Mouse (Mus musculus) cerebellum, adult 18-20 months (tissue): ENCODE results near the gene Proca1.

ENCODE experiments used
- DNase-seq, 2 experiments: peaks; one replicate each; pipeline ENCODE4 v3.0.0; 2021

The Proca1 gene

GRCm38 (mm10) chr11:78166640-78167039 lies 26.6 kb upstream of the Proca1 start:
- DNase-seq = no peak

- no peak for DNase-seq
Measured at GRCm38 (mm10) chr11:78167257-78167959, 25.8 kb upstream of the Proca1 start.

- no peak for DNase-seq
Measured at GRCm38 (mm10) chr11:78168541-78169468, 24.4 kb upstream of the Proca1 start.

GRCm38 (mm10) chr11:78170306-78170705 lies 22.9 kb upstream of the Proca1 start:
- DNase-seq = no peak

GRCm38 (mm10) chr11:78171328-78171727 lies 21.9 kb upstream of the Proca1 start:
- no peak for DNase-seq

- no peak for DNase-seq
Measured at GRCm38 (mm10) chr11:78172034-78172747, 21.0 kb upstream of the Proca1 start.

GRCm38 (mm10) chr11:78172748-78173383 lies 20.3 kb upstream of the Proca1 start:
- DNase-seq = peak in 1 of 2 experiments; percentile 12

GRCm38 (mm10) chr11:78174506-78174905 lies 18.7 kb upstream of the Proca1 start:
- no peak for DNase-seq

GRCm38 (mm10) chr11:78175771-78176401 lies 17.3 kb upstream of the Proca1 start:
- peak in 1 of 2 experiments; percentile 5 for DNase-seq

- DNase-seq = peak; percentile 81 to 82
Measured at GRCm38 (mm10) chr11:78176402-78176862, 16.8 kb upstream of the Proca1 start, which contains the start of the genes Nek8 and Tlcd1. Nek8 (minus strand) TSS chr11:78176675. Tlcd1 (plus strand) TSS chr11:78176711.

- no peak for DNase-seq
Measured at GRCm38 (mm10) chr11:78176905-78177331, 16.3 kb upstream of the Proca1 start.

- peak in 1 of 2 experiments; percentile 38 for DNase-seq
Measured at GRCm38 (mm10) chr11:78177437-78177836, 15.8 kb upstream of the Proca1 start.

- DNase-seq = peak; percentile 91 to 93
Measured at GRCm38 (mm10) chr11:78177903-78178858, 15.0 kb upstream of the Proca1 start.

GRCm38 (mm10) chr11:78178859-78179437 lies 14.2 kb upstream of the Proca1 start:
- peak in 1 of 2 experiments; percentile 47 for DNase-seq

GRCm38 (mm10) chr11:78179438-78179999 lies 13.7 kb upstream of the Proca1 start:
- DNase-seq = no peak

GRCm38 (mm10) chr11:78180081-78180761 lies 13.0 kb upstream of the Proca1 start:
- DNase-seq = no peak

GRCm38 (mm10) chr11:78181830-78182357 lies 11.3 kb upstream of the Proca1 start:
- DNase-seq = no peak

GRCm38 (mm10) chr11:78182450-78182849 lies 10.7 kb upstream of the Proca1 start:
- DNase-seq = no peak
